Mouse (Mus musculus): ENCODE data around the gene Fam172a.

GRCm38 (mm10) chr13:78164941-78165340, 463.1 kb downstream of the Fam172a start:
- TF ChIP-seq CTCF (IDR thresholded peaks at IDR 0.05; ENCODE audit: low read depth, low read length) (no peak), GATA1 (IDR thresholded peaks at IDR 0.05; ENCODE audit: borderline replicate concordance, low read length) (no peak), TAL1 (conservative IDR thresholded peaks at IDR 0.05; ENCODE audit: low read depth, low read length) (no peak), POLR2AphosphoS5 (IDR thresholded peaks at IDR 0.05; ENCODE audit: insufficient replicate concordance, low read depth, low read length) (no peak), GATA2 (IDR thresholded peaks at IDR 0.05; ENCODE audit: borderline replicate concordance, low read depth, low read length) (no peak)

All from G1E (cell line).